Mouse (Mus musculus) layer of hippocampus, postnatal 25 days (tissue): ENCODE data around the gene Fgf6. TPM values are rescaled to one million over a fixed set of nuclear protein-coding genes. Genes with fewer than 3 reads are reported as not detected.

Experiments used
- DNase-seq, 2 experiments: peaks; one replicate each; pipeline ENCODE4 v3.0.0; 2022; ENCODE audit warnings: mixed read lengths in 2 of 2, low spot score in 1 of 2; ENCODE audit errors: extremely low spot score in 1 of 2
- total RNA-seq, 2 experiments: library from RNA; stranded (reverse); gene quantifications; 2 replicates each; pipeline ENCODE4 v1.2.3; 2021

The Fgf6 gene
- total RNA-seq, 2 experiments from 2014 or later, result not detected

DNA sequence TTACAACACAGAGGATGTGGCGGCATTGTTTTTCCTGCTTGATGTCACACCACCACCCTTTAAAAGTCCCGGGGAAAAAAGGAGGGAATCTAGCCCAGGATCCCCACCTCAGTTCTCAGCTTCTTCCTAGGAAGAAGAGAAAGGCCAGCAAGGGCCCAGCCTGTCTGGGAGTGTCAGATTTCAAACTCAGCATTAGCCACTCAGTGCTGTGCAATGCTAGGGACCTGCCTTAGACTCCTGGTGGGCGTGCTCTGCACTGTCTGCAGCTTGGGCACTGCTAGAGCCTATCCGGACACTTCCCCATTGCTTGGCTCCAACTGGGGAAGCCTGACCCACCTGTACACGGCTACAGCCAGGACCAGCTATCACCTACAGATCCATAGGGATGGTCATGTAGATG, 57.4 kb downstream of the Fgf6 start, which contains the start of gene Fgf23:
TSS of gene Fgf23 (plus strand) at position 86 of the 400 bp plus-strand sequence.
- no peak for DNase-seq

Other genes with a start within 250 kb of the Fgf6 start
- 100 to 1,000 TPM; 145 to 164 TPM for gene Ndufa9, start 166.4 kb upstream of the Fgf6 start, total RNA-seq
- under 1 TPM; 0.20 to 0.23 TPM for gene Akap3, start 162.5 kb upstream of the Fgf6 start, total RNA-seq
- under 1 TPM in 1 of 2 experiments, not detected in 1; 0.15 TPM for gene Dyrk4, start 93.7 kb upstream of the Fgf6 start, total RNA-seq
- 1 to 10 TPM; 1.5 to 1.7 TPM for gene Rad51ap1, start 76.0 kb upstream of the Fgf6 start, total RNA-seq
- gene D6Wsu163e, start 75.6 kb upstream of the Fgf6 start, total RNA-seq, result 10 to 100 TPM; 39.5 to 44.0 TPM
- under 1 TPM in 1 of 2 experiments, not detected in 1; 0.30 TPM for gene Fgf23, start 57.3 kb downstream of the Fgf6 start, total RNA-seq
- 10 to 100 TPM; 26.3 to 27.9 TPM for gene Tigar, start 94.0 kb downstream of the Fgf6 start, total RNA-seq
- 100 to 1,000 TPM; 137 to 150 TPM for gene Ccnd2, start 136.6 kb downstream of the Fgf6 start, total RNA-seq